Mouse (Mus musculus): Measurements from ENCODE around the gene Rassf4.

The Rassf4 gene

DNA sequence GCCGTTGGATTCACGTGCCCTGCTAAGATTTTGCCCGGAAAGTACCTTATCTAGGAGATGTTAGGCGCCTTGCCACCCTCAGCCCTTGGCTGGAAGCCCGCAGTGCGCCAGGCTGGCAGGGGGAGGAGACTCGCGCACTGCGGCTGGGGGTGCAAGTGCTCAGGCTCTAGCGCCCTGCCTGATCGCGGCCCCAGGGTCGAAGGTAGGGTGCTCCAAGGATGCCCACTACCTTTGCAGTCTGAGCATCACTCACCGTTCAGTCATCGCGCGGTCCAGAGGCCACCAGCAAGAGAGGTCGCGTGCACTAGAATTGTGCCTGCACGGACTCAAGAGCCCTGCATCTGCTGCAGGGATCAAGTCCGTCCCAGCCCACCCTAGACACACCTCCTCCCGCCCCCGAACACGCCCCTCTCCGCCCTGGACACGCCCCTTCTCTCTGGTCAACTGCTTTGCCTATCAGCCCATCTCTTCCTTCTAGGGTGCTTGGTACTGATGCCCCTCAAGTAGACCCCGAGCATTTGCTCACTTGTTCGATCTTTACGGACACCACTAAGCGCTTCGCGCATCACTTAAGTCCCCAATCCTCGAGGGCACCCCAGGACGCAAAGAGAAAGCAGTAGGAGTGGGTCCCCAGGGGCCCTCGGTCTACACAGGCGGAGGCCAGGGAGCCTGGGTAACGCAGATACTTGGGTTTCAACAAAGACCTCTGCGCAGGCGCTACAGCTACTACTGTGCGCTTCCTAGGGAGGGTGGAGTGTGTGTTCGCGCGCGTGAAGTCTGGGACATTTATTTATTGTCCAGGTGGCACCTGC is at the start of gene Rassf4:
Gene Rassf4 (minus strand): TSS at position 482 of the 812 bp plus-strand sequence.
- DNase-seq (ENCODE audit: low read depth, low spot score) = peak; percentile 79

DNA sequence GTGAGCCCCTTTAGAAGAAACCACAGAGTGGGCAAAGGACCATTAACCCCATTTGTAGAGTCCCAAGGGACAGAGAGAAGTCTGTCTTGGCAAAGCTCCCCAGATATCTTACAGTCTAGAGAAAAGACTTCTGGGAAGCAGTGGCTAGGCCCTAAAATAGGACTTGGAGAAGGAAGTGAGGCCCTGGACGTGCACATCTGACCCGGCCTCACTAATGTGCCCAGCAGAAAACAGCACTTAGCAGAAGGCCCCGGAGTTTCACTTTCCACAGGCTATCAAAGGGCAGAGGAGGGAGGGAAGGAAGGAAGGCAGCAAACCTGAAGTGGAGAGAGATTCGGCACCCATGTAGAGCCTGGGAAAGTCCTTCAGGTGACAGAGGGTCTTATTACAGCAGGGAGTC is 45.2 kb upstream of the Rassf4 start:
- no peak for DNase-seq (ENCODE audit: low read depth, low spot score)

- no peak for DNase-seq (ENCODE audit: low read depth, low spot score)
Measured at GRCm38 (mm10) chr6:116718361-116718760, 44.6 kb upstream of the Rassf4 start.

DNA sequence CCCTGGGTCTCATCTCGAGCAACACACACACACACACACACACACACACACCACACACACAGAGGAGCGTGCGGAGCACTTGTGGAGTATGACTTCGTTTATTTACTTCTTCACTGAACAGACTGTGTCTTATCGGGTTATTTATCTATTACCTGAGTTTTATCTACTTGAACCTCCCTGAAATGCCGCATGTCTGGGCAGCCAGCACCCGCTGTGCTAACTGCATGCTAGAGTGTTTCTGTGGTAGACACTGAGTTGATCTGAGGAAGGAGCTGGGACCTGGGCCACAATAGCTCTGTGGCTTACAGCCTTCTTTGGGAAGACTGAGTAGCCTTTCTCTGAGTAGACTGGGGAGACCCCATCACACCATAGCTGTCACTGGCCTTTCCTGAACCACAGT is 44.1 kb upstream of the Rassf4 start:
- DNase-seq (ENCODE audit: low read depth, low spot score) = no peak

GRCm38 (mm10) chr6:116716666-116717065 is 42.9 kb upstream of the Rassf4 start, which contains the start of gene Tmem72:
Tmem72 (minus strand) TSS chr6:116716913.
- no peak for DNase-seq (ENCODE audit: low read depth, low spot score)

GRCm38 (mm10) chr6:116715166-116715565 is 41.4 kb upstream of the Rassf4 start:
- no peak for DNase-seq (ENCODE audit: low read depth, low spot score)

DNA sequence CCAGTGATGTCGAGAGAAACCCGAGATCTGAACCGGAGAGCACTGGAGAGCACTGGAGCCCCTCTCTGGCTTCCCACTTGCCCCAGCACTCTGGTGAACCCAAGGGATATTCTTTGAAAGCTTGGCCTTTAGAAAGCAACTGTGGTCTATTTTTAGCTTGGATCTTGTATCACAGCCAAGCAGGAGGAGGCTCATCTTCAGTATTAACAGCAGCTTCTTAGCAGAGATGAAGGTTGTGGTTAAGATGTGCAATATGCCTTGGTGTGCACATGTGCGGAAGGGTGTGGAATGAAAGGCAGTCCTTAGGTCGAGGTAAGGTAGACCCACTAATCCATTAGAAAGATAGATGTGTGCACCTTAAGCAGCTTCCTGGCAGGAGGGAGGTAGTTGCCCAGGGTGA is 40.8 kb upstream of the Rassf4 start:
- no peak for DNase-seq (ENCODE audit: low read depth, low spot score)

DNA sequence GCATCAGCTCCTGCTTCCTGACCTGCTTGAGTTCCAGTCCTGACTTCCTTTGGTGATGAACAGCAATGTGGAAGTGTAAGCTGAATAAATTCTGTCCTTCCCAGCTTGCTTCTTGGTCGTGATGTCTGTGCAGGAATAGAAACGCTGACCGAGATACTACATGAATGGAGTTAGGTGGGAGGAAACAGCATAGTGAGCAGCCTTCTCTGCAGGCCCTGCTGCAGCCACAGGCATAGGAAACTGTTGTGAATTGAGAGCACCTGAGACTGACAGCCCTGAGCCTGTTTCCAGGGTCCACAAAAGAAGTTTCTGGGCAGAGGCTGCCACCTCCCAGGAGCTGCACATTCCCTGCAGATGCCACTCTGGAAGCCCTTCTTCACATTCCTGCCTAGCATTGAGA is 40.2 kb upstream of the Rassf4 start:
- DNase-seq (ENCODE audit: low read depth, low spot score) = no peak

DNA sequence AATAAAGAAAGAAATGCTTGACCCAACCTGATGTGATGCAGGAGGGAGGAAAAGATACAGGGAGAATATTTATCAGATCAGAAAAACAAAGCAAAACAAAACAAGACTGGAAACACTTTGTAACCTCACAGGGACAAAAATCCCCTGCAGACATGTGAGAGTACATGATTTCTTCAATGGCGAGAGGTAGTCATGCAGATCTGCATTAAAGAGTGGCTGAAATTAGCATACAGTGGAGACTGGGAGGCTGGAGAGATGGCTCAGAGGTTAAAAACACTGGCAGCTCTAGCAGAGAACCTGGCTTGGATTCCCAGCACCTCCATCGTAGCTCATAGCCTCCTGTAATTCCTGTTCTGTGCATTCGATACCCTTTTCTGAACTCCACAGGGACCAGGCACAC is 38.8 kb upstream of the Rassf4 start:
- no peak for DNase-seq (ENCODE audit: low read depth, low spot score)

GRCm38 (mm10) chr6:116712062-116712461 is 38.3 kb upstream of the Rassf4 start:
- no peak for DNase-seq (ENCODE audit: low read depth, low spot score)

- DNase-seq (ENCODE audit: low read depth, low spot score) = no peak
Measured at GRCm38 (mm10) chr6:116704320-116704719, 30.6 kb upstream of the Rassf4 start.

DNA sequence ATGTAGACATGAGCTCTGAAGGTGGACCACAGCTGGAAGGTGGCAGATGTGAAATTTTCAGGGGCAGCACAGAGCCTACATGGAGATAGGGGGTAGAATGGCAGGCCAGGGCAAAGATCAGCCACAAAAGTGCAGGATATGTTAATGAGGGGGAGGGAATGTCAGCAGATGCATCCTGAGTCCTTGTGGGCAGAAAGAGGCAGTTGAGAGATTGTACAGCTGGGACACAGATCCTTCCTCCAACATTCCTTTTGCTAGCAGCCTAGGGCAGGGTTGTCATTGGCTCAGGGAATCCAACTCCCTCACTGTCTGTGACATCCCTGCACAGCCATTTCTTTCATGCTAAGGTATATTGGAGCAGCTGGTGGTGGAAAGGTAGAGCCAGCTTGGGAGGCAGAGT is 27.1 kb upstream of the Rassf4 start:
- DNase-seq (ENCODE audit: low read depth, low spot score) = no peak

DNA sequence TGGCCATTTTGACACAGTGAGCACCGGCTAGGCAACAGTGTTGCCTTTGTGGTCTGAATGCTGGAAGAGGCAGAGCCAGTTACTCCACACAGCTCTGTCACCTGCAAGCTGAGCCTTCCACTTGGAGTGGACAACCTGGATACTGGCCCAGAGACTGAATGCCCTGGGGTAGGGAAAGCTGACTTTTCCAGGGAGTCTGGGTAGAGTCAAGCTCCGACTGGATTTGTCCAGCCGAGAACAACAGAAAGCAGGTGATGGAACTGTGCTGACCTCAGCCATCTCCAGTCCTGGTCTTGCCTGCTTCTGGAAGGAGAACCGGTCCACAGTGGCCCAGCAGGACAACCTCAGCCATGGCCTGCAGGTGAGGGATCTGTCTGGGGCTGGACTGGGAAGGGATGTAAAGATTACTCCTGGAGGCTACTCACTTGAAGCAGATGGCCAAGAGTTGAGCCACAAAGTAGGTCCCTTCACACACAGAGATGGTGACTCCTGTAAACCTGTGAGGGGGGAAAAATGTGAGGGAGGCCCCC is 24.2 kb upstream of the Rassf4 start:
- no peak for DNase-seq (ENCODE audit: low read depth, low spot score)

DNA sequence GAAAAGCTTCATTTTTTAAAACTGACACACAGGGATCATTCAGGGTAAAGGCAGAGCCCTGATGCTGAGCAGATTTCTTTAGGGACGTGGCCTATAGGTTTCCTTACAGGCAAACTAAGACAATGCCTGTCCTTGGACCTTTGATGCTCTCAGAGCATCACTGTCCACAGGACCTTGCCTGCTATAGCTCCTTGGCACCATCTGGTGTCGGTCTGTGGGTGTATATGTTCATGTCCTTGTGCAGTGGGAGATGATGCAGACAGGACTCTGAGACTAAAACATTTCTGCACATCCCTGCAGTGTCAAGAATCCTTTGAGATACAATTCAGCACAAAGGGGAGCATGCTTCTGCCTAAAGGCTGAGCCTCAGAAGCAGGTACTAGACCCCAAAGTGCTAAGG is 23.7 kb upstream of the Rassf4 start:
- DNase-seq (ENCODE audit: low read depth, low spot score) = peak; percentile 57

DNA sequence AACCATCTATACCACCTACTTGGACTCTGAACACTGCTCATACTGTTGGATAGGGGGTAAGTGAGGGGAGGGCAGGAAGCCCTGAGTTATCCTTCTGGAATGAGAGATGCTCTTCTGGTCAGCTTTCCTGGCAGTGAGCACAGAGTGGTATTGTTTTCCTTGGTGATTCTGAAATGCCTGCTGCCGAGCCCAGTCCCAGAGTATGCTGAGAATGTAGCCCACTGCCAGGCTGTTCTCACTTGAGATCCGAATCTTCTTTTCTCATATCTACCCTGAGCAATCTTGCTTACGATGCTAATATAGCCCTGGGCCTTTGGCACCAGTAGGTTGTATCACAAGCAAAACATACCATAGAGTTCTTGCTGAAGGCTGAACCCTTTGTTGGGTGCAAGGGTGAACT is 20.6 kb upstream of the Rassf4 start:
- DNase-seq (ENCODE audit: low read depth, low spot score) = no peak

GRCm38 (mm10) chr6:116693639-116694038 is 19.9 kb upstream of the Rassf4 start:
- DNase-seq (ENCODE audit: low read depth, low spot score) = no peak

GRCm38 (mm10) chr6:116682317-116682716 is 8.6 kb upstream of the Rassf4 start:
- DNase-seq (ENCODE audit: low read depth, low spot score) = no peak

- no peak for DNase-seq (ENCODE audit: low read depth, low spot score)
Measured at GRCm38 (mm10) chr6:116679563-116680288, 6.0 kb upstream of the Rassf4 start.

DNA sequence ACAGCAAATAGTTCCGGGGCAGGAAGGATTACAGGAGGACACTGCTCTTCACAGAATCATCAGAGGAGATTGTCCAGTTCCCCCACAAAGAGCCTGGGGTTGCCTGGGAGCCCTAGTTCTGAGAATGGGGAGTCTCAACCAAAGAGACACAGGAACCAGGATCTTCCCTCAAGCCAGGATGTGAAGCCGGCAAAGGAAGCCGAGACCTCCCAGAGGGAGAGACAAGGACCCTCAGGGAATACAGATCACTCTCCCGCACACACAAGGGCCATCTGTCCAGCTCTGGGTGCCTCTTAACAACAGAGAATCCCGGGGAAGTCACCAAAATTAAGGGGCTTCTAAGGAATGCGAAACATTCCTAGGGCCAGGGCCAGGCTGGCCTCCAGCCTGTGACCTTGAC is 3.6 kb upstream of the Rassf4 start:
- DNase-seq (ENCODE audit: low read depth, low spot score) = no peak

GRCm38 (mm10) chr6:116676355-116676913 is 2.7 kb upstream of the Rassf4 start:
- DNase-seq (ENCODE audit: low read depth, low spot score) = no peak

DNA sequence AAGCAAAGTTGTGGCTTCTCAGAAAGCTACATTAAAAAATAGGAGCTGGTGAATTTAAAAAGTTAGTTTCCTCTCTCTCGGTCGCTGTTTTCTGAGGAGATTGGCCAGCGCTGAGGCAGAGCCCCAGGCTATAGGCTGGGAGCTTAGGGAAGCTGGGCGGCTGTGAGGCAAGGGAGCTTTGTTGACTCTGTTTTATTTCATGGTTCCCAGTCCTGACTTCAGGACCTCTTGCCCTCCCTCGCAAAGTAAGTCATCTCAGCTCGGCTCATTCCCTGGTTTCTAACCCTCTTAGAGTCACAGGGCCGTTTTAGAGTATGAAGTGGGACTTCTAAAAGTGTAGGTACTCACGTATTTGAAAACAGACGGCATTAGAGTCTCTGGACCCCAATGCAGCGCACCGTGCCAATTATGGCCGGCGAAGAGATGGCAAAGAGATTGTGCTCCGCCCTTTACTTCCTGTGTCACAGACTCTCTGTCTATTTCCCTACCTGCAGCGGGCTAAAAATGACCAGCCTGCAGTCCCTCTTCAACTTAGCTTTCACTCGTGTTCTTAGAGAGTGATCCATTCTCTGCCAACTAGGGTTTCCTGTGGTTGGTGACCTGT is 633 bp upstream of the Rassf4 start:
- no peak for DNase-seq (ENCODE audit: low read depth, low spot score)

- no peak for DNase-seq (ENCODE audit: low read depth, low spot score)
Measured at GRCm38 (mm10) chr6:116672349-116672748, 1.4 kb downstream of the Rassf4 start.
